Mouse (Mus musculus) thymus, adult 2 months (tissue): ENCODE measurements around the gene Sstr3. TPM values are rescaled to one million over a fixed set of nuclear protein-coding genes. Genes with fewer than 3 reads are reported as not detected.

ENCODE experiments used
- DNase-seq: peaks from one replicate; pipeline ENCODE4 v3.0.0; 2021
- H3K27ac ChIP-seq: fragments of 200-500 bp; 2 replicates; pipeline ENCODE4 v1.5.1; 2012; ENCODE audit warnings: low read length, control low read depth; ENCODE audit not compliant: control insufficient read depth, insufficient read depth
- H3K27me3 ChIP-seq: fragments of 200-500 bp; 2 replicates; pipeline ENCODE4 v1.6.1; 2012; ENCODE audit warnings: mild to moderate bottlenecking, low read length, moderate library complexity, mixed read lengths; ENCODE audit not compliant: control insufficient read depth, insufficient read depth
- H3K36me3 ChIP-seq: fragments of 200-500 bp; 2 replicates; pipeline ENCODE4 v1.6.1; 2012; ENCODE audit warnings: mild to moderate bottlenecking, low read length, moderate library complexity; ENCODE audit not compliant: control insufficient read depth, insufficient read depth
- H3K4me1 ChIP-seq: fragments of 200-500 bp; replicated peaks from 2 replicates; pipeline ENCODE4 v1.6.1; 2012; ENCODE audit warnings: low read length; ENCODE audit not compliant: control insufficient read depth, insufficient read depth
- H3K4me3 ChIP-seq: fragments of 200-500 bp; 2 replicates; pipeline ENCODE4 v1.5.1; 2012; ENCODE audit warnings: mild to moderate bottlenecking, low read length, control low read depth, moderate library complexity; ENCODE audit not compliant: control insufficient read depth, insufficient read depth
- CTCF ChIP-seq: fragments of 200-500 bp; IDR thresholded peaks from 2 replicates; pipeline ENCODE4 v1.5.1; 2012; ENCODE audit warnings: mild to moderate bottlenecking, control low read depth, low read length, moderate library complexity, borderline replicate concordance; ENCODE audit not compliant: control insufficient read depth, poor library complexity, insufficient read depth; ENCODE audit errors: extremely low read depth
- POLR2A ChIP-seq: fragments of 200-500 bp; IDR thresholded peaks from 2 replicates; pipeline ENCODE4 v1.6.1; 2012; ENCODE audit warnings: mild to moderate bottlenecking, low read length, control low read depth, moderate library complexity; ENCODE audit not compliant: control insufficient read depth, poor library complexity, insufficient read depth; ENCODE audit errors: extremely low read depth
- WGBS: fragments of 180-500 bp; shearing (Covaris S2); methylation state at CpG from one replicate; pipeline ENCODE4 v1.1.7; 2018; 5-methylcytosine and 5-hydroxymethylcytosine counted together
- polyA plus RNA-seq: library from polyadenylated mRNA; depleted of rRNA; stranded (reverse); fragments of >200 nt; gene quantifications from 2 replicates; pipeline ENCODE4 v1.2.3, GENCODE M21; 2012

The Sstr3 gene
- polyA plus RNA-seq, 1 experiment = 1.6 TPM

GRCm38 (mm10) chr15:78548711-78549110 lies 4.2 kb upstream of the Sstr3 start:
- peaks cover 15% of the 10 kb centered on the region for H3K4me1 ChIP-seq
- no peak overlapping the region for H3K4me3 ChIP-seq
- no peaks in the 10 kb centered on the region; the same call in 1 of the 2 replicates for H3K27me3 ChIP-seq
- 68% methylated on average over 8 of the region's 8 CpGs for WGBS
- TF ChIP-seq CTCF = no peak
- TF ChIP-seq POLR2A = no peak
- no peaks in the 10 kb centered on the region for H3K36me3 ChIP-seq
- no peak overlapping the region for H3K27ac ChIP-seq
- no peak for DNase-seq

DNA sequence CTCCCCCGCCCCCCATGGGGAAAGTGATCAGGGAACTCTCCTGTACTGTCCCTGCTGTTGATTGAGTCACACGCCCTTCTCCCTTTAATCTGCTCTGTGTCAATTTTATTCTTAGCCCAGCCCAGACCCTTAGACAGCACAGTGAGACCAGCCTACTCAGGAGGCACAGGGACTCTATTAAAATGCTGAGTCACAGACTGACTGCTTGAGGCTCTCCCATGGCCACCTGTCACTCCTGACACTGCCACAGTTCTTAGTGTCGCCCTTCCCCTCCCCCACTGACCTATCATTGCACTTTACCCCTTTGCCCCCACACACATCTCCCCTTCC lies 3.8 kb upstream of the Sstr3 start:
- Histone ChIP-seq H3K4me3 (no peak overlapping the region), H3K36me3 (no peaks in the 10 kb centered on the region), H3K27ac (no peak overlapping the region), H3K27me3 (no peaks in the 10 kb centered on the region; the same call in 1 of the 2 replicates), H3K4me1 (peaks cover 15% of the 10 kb centered on the region)
- TF ChIP-seq CTCF (no peak), POLR2A (no peak)
- DNase-seq = no peak
- WGBS = 56% methylated on average over 3 of the region's 3 CpGs

- peak; percentile 57 for DNase-seq
- H3K27me3 ChIP-seq = no peaks in the 10 kb centered on the region; the same call in 1 of the 2 replicates
- WGBS = 50% methylated on average over 5 of the region's 5 CpGs
- H3K4me3 ChIP-seq = no peak overlapping the region
- H3K4me1 ChIP-seq = peaks cover 15% of the 10 kb centered on the region
- H3K27ac ChIP-seq = no peak overlapping the region
- no peaks in the 10 kb centered on the region for H3K36me3 ChIP-seq
- TF ChIP-seq CTCF = 0 out of 2 replicates have a peak, but pooled peaks have one; percentile 11
- TF ChIP-seq POLR2A = no peak
Observed at GRCm38 (mm10) chr15:78547415-78548335, 3.2 kb upstream of the Sstr3 start.

DNA sequence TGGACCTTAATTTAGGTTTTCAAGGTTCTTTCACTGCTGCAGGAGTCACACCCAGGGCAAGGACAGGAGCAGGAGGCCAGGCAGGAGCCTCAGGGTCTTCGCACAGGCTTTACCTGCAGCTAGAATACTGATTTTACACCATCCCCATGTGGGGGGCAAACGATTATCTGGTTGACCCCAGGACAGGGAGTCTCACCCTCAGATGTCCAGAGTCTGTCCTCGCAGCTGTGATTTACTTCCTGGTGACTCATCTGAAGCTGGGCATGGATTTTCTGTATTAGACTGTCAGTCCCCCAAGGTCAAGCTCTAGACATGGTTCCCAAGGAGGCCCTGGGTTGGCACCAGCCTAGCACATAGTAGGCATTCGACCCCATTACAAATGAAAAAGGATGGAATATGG lies 1.6 kb upstream of the Sstr3 start:
- WGBS = 77% methylated on average over 4 of the region's 4 CpGs
- Histone ChIP-seq H3K27ac (no peak overlapping the region), H3K27me3 (no peaks in the 10 kb centered on the region; the same call in 1 of the 2 replicates), H3K36me3 (no peaks in the 10 kb centered on the region), H3K4me3 (no peak overlapping the region), H3K4me1 (peaks cover 15% of the 10 kb centered on the region)
- DNase-seq = no peak
- no peak for TF ChIP-seq POLR2A
- TF ChIP-seq CTCF = no peak

GRCm38 (mm10) chr15:78544041-78544440 lies 444 bp downstream of the Sstr3 start:
- Histone ChIP-seq H3K4me1 (peaks cover 15% of the 10 kb centered on the region), H3K27ac (no peak overlapping the region), H3K27me3 (no peaks in the 10 kb centered on the region; the same call in 1 of the 2 replicates), H3K4me3 (no peak overlapping the region), H3K36me3 (no peaks in the 10 kb centered on the region)
- TF ChIP-seq POLR2A = no peak
- no peak for TF ChIP-seq CTCF
- 82% methylated on average over 15 of the region's 15 CpGs for WGBS
- no peak for DNase-seq

DNA sequence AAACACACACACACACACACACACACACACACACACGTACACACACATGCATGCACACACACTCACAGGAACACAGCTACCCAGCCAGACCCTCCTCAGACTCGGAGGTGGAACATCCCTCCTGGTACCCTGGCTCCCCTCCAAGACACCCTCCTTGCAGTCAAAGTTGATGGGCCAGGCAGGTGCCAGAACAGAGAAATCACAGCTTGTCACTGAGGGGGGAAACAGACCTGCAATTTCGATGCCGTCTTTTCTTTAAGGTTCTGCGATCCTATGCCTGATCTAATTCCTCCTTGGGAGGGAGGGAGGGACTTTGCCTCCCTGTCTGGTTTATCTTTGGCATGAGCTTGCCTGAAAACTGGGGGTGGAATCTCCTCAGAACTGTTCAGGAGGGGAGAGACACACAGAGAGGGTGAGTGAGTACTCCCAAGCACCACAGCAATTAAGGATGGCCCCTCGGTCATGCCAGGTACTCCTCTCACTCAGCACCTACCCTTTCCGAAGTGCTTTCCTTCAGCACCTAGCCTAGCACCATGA lies 1.6 kb downstream of the Sstr3 start:
- TF ChIP-seq POLR2A (no peak), CTCF (no peak)
- Histone ChIP-seq H3K36me3 (no peaks in the 10 kb centered on the region), H3K4me3 (no peak overlapping the region), H3K27ac (no peak overlapping the region), H3K27me3 (no peaks in the 10 kb centered on the region; the same call in 1 of the 2 replicates), H3K4me1 (peaks cover 6% of the 10 kb centered on the region)
- 83% methylated on average over 7 of the region's 7 CpGs for WGBS
- no peak for DNase-seq
